Mouse (Mus musculus) urinary bladder, postnatal 10 days (tissue): ENCODE measurements around the gene Rag1.

Experiments
- DNase-seq: peaks from one replicate; pipeline ENCODE4 v3.0.0; 2022; ENCODE audit warnings: low spot score

Rag1 gene

DNA sequence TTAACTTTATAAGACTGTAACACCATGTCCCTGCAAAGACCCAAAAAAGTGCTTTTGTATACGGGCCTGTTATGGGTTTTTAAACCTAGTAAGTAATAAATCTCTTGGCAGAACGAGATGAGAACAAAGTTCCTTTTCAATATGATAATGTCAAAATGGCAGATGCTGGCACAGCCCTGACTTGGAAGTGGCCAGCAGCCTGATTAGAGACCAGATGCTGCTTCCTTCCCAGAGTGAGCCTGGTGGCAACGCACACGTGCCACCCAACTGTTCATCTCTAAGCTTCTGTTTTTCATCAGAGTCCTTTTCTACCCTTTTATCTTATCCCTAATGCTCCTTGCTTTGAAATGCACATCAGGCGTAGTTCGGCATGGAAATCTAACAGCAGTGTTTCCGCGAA lies 57.9 kb downstream of the Rag1 start:
- DNase-seq = no peak
